Mouse (Mus musculus) cerebellum, postnatal 14 days (tissue): ENCODE measurements around the gene Nsmce4a.
"Not testable (repeated sequence)": the region's sequence is repeated elsewhere in the genome, so short reads cannot be mapped to it uniquely, and the experiment has no call there.

Experiments used
- DNase-seq, 2 experiments: peaks; one replicate each; pipeline ENCODE4 v3.0.0; 2021; ENCODE audit warnings: mixed read lengths in 2 of 2

Nsmce4a gene

DNA sequence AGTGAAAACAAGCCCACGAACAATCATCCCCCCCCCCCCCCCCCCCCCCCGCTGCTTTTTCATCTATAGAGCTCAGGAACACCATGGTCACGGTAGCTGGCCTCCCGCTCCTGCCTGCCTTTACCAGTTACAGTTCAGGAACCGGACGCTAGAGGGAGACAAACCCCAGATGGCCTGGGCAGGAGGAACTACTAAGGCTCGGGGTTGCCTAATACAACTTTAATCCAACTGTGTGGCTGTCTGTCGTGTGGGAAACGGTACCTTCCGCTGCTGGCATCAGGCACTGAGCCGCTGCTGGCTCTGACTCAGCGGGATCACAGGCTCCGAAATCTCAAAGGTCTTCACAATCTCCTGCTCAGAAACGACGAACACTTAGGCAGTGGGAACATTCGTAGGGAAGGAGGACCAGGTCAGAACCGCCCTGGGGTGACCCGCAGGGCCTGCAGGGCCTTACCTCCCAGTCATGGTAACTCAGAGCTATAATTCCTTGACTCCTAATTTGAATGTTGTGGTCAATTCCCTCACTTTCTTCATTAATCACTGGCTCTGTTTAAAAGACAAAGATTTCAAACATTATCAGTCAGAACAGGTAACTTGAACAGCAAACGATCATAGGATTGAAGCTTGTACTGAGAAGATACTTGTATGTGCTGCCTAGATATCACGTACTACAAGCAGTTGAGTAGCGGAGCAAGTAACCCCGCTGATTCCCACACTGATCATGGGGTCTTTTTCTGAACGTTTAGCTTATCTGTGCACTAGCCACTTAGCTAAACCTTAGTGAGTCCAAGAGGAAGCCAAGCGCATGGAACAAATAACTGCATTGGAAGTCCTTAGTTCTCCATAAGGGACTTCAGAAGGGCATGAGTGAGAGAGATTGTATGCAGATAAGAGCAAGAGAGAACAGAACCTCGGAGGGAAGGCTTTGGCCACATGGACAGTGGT is 39.3 kb downstream of the Nsmce4a start:
- DNase-seq = peak; percentile 95 to 98

GRCm38 (mm10) chr7:130531138-130531537 is 41.8 kb downstream of the Nsmce4a start:
- not testable (repeated sequence) for DNase-seq

DNA sequence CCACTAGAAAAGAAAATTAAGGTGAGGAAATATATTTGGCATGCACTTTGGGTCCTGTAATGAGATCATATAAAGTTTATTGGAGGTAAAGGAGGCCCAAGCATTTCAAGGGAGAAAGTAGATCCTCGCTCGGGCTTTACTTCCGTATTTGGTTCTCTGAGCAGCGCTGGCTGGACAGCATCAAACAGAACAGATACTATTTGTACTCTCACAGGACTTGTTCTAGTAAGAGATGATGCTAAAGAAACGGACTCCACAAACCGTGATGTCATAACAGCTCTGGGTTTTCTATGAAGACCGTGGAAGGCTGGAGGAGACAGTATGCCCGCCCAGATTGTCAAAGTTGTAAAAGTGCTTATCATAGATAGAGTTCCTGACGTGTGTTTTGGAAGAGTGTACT is 45.6 kb downstream of the Nsmce4a start:
- DNase-seq = no peak

DNA sequence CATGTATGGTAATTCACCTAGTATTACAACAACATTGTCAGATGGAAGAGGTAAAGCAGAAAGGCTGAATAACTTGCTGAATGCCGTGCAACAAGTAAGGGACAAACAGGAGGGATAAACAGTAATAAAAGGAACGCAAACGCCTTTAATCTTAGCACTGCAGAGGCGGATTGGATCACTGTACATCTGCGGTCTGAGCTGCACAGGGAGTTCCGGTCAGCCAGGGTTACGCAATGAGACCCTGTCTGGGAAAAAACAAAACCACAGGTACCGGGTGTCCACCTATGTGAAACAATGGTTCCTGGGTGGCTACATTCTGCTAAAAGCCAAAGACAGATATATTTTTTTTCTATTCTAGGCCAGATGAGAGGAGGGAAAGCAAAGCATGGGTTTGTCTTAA is 49.5 kb downstream of the Nsmce4a start:
- DNase-seq = no peak

- no peak for DNase-seq
These were observed 52.0 kb downstream of the Nsmce4a start for GRCm38 (mm10) chr7:130520812-130521422.

GRCm38 (mm10) chr7:130520049-130520425 is 52.9 kb downstream of the Nsmce4a start, which contains the start of gene Ate1:
Gene Ate1 (minus strand): TSS chr7:130520369.
- no peak for DNase-seq

GRCm38 (mm10) chr7:130519096-130520048 is 53.5 kb downstream of the Nsmce4a start:
- DNase-seq = peak; percentile 99

DNA sequence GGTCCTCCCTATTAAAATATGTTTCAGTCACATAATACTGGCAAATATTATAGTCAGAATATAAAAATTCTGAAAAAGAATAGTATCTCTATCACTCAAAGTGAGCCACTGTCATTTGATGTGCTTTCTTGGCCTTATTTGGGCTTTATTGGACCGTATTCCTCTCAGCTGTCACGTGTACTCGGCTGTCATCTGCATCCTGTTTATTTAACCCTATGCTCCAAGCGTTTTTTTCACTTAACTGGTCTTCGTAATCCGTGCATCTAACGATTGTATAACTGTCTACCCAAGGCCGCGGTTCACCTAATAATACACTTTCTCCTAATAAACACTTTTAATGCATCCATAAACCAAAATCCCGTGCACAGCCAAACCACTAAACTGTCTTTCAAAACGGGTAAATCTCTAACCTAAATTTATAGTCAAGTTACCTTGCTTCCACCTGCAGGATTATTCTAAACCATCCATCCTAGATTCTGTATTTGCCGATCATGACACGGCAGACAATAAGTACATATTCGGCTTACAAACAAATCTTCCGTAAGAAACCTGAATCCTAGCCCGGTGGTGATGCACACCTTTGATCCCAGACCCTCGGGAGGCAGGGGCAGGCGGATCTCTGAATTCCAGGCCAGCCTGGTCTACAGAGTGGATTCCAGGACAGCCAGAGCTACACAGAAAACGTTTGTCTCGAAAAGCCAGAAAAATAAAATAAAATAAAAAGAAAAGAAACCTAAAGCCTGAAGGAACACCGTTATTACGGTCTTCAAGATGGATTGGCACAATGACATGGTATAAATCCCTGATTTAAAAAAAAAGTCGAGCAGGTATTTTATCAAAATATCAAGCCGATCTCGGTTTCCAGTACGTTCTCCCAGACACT is 54.5 kb downstream of the Nsmce4a start:
- peak; percentile 36 to 37 for DNase-seq

- no peak for DNase-seq
These were observed 62.7 kb downstream of the Nsmce4a start for GRCm38 (mm10) chr7:130510243-130510642.

GRCm38 (mm10) chr7:130503006-130503405 is 69.9 kb downstream of the Nsmce4a start:
- DNase-seq = no peak

DNA sequence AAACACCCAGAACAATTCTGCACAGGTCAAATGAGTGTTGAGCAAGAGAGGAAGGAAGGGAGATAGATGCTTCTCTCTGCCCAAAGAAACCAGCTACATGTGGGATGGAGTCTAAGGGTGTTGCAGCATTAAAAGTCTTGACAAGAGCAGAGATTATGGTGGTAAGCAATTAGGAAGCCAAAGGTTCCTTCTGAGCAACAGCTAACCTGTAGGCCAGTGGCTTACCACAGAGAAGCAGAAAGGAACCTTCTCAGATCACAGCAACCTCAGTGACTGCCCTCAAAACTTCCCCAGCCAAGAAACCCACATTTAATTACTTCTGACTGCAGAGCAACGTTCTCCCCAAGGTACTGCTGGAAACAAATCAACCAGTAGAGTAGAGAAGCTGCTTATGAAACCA is 71.4 kb downstream of the Nsmce4a start:
- DNase-seq = no peak

- no peak for DNase-seq
These were observed 79.6 kb downstream of the Nsmce4a start for GRCm38 (mm10) chr7:130493346-130493745.

- no peak for DNase-seq
These were observed 80.9 kb downstream of the Nsmce4a start for GRCm38 (mm10) chr7:130492026-130492425.
